Mouse (Mus musculus) cortical plate, adult 2 months (tissue): Measurements from ENCODE around the gene Atp5d.

Experiments
- CTCF ChIP-seq: fragments of 200-500 bp; IDR thresholded peaks from 2 replicates; pipeline ENCODE4 v1.5.1; 2011; ENCODE audit warnings: mild to moderate bottlenecking, control low read depth, low read length; ENCODE audit not compliant: insufficient read depth; ENCODE audit errors: extremely low read depth
- POLR2A ChIP-seq: fragments of 200-500 bp; IDR thresholded peaks from 2 replicates; pipeline ENCODE4 v1.6.1; 2011; ENCODE audit warnings: mild to moderate bottlenecking, low read length, control low read depth; ENCODE audit not compliant: insufficient read depth; ENCODE audit errors: extremely low read depth

- TF ChIP-seq CTCF (no peak), POLR2A (no peak)
Measured at GRCm38 (mm10) chr10:80170601-80171021, 32.2 kb downstream of the Atp5d start.
